Mouse (Mus musculus): ENCODE data around the gene Adamts1. TPM values are rescaled to one million over a fixed set of nuclear protein-coding genes. Genes with fewer than 3 reads are reported as not detected.

Adamts1 gene
- 0.36 TPM in 1 of 2 replicates, not detected in the other for total RNA-seq (2015; ENCODE audit: low replicate concordance)
- total RNA-seq (2017; ENCODE audit: low replicate concordance): 0.38 TPM in 1 of 2 replicates, not detected in the other

- no peak for ATAC-seq (replicated peaks; ENCODE audit: low FRiP score, poor library complexity, severe bottlenecking)
Observed at GRCm38 (mm10) chr16:85802954-85803353, at the start of gene Adamts1. Adamts1 (minus strand) TSS chr16:85803113.

- no peak for ATAC-seq (replicated peaks; ENCODE audit: low FRiP score, poor library complexity, severe bottlenecking)
Observed at GRCm38 (mm10) chr16:85827066-85827465, 24.2 kb upstream of the Adamts1 start.

- no peak for ATAC-seq (replicated peaks; ENCODE audit: low FRiP score, poor library complexity, severe bottlenecking)
Observed at GRCm38 (mm10) chr16:85822330-85822916, 19.5 kb upstream of the Adamts1 start.

- no peak for ATAC-seq (replicated peaks; ENCODE audit: low FRiP score, poor library complexity, severe bottlenecking)
Observed at GRCm38 (mm10) chr16:85819808-85820458, 17.0 kb upstream of the Adamts1 start.

GRCm38 (mm10) chr16:85814116-85814515, 11.2 kb upstream of the Adamts1 start:
- ATAC-seq (replicated peaks; ENCODE audit: low FRiP score, poor library complexity, severe bottlenecking): no peak

- no peak for ATAC-seq (replicated peaks; ENCODE audit: low FRiP score, poor library complexity, severe bottlenecking)
Observed at GRCm38 (mm10) chr16:85807626-85808025, 4.7 kb upstream of the Adamts1 start.

- ATAC-seq (replicated peaks; ENCODE audit: low FRiP score, poor library complexity, severe bottlenecking): no peak
Observed at GRCm38 (mm10) chr16:85807072-85807471, 4.2 kb upstream of the Adamts1 start.

- no peak for ATAC-seq (replicated peaks; ENCODE audit: low FRiP score, poor library complexity, severe bottlenecking)
Observed at GRCm38 (mm10) chr16:85805581-85805980, 2.7 kb upstream of the Adamts1 start.

- ATAC-seq (replicated peaks; ENCODE audit: low FRiP score, poor library complexity, severe bottlenecking): no peak
Observed at GRCm38 (mm10) chr16:85803613-85804551, 969 bp upstream of the Adamts1 start.

- ATAC-seq (replicated peaks; ENCODE audit: low FRiP score, poor library complexity, severe bottlenecking): no peak
Observed at GRCm38 (mm10) chr16:85801971-85802811, 722 bp downstream of the Adamts1 start.

- ATAC-seq (replicated peaks; ENCODE audit: low FRiP score, poor library complexity, severe bottlenecking): no peak
Observed at GRCm38 (mm10) chr16:85801252-85801651, 1.7 kb downstream of the Adamts1 start.

GRCm38 (mm10) chr16:85800691-85801090, 2.2 kb downstream of the Adamts1 start:
- ATAC-seq (replicated peaks; ENCODE audit: low FRiP score, poor library complexity, severe bottlenecking): no peak

- no peak for ATAC-seq (replicated peaks; ENCODE audit: low FRiP score, poor library complexity, severe bottlenecking)
Observed at GRCm38 (mm10) chr16:85799971-85800370, 2.9 kb downstream of the Adamts1 start.

GRCm38 (mm10) chr16:85798334-85798733, 4.6 kb downstream of the Adamts1 start:
- ATAC-seq (replicated peaks; ENCODE audit: low FRiP score, poor library complexity, severe bottlenecking): no peak

- ATAC-seq (replicated peaks; ENCODE audit: low FRiP score, poor library complexity, severe bottlenecking): no peak
Observed at GRCm38 (mm10) chr16:85797161-85797560, 5.8 kb downstream of the Adamts1 start.

GRCm38 (mm10) chr16:85795731-85796130, 7.2 kb downstream of the Adamts1 start:
- no peak for ATAC-seq (replicated peaks; ENCODE audit: low FRiP score, poor library complexity, severe bottlenecking)

- ATAC-seq (replicated peaks; ENCODE audit: low FRiP score, poor library complexity, severe bottlenecking): no peak
Observed at GRCm38 (mm10) chr16:85793166-85793830, 9.6 kb downstream of the Adamts1 start.

GRCm38 (mm10) chr16:85781076-85781475, 21.8 kb downstream of the Adamts1 start:
- ATAC-seq (replicated peaks; ENCODE audit: low FRiP score, poor library complexity, severe bottlenecking): no peak

- no peak for ATAC-seq (replicated peaks; ENCODE audit: low FRiP score, poor library complexity, severe bottlenecking)
Observed at GRCm38 (mm10) chr16:85779775-85780174, 23.1 kb downstream of the Adamts1 start.
